ENCODE assay signal across 24 mouse cellular contexts in genomic region chrX:169153805-169154204, GRCm38 (mm10). TPM values are rescaled to one million over a fixed set of nuclear protein-coding genes. Genes with fewer than 3 reads are reported as not detected.
"Had no signal": no experiment of that assay in that cellular context is flagged by ENCODE, and none has a peak within 500 bp of the region (broad histone marks: within the 10 kb centered on the region; RNA-seq: fewer than 3 reads in every experiment).

No protein-coding gene starts in this region.

- H3K36me3 ChIP-seq: neural tube, embryonic 12.5 days; neural tube, embryonic 13.5 days; neural tube, embryonic 15.5 days; stomach, embryonic 15.5 days had no signal

- DNase-seq: retina, postnatal 1 day; right cerebral cortex, adult 18-20 months; right cerebral cortex, postnatal 25 days; right cerebral cortex, postnatal 4 days; spleen, adult 18-20 months; thymus, adult 18-20 months; thymus, adult 2 months; thymus, postnatal 14 days; thymus, postnatal 25 days; thymus, postnatal 36 days; thymus, postnatal 4 days had no signal

- H3K9ac ChIP-seq: neural tube, embryonic 12.5 days; neural tube, embryonic 13.5 days; neural tube, embryonic 15.5 days; stomach, embryonic 15.5 days had no signal

- H3K9me3 ChIP-seq: neural tube, embryonic 12.5 days; neural tube, embryonic 13.5 days; neural tube, embryonic 15.5 days; stomach, embryonic 15.5 days had no signal

- H3K4me3 ChIP-seq: neural tube, embryonic 12.5 days; neural tube, embryonic 13.5 days; neural tube, embryonic 15.5 days; stomach, embryonic 15.5 days had no signal

- H3K4me1 ChIP-seq: neural tube, embryonic 12.5 days; neural tube, embryonic 13.5 days; neural tube, embryonic 15.5 days; stomach, embryonic 15.5 days had no signal

- H3K27ac ChIP-seq: neural tube, embryonic 12.5 days; neural tube, embryonic 13.5 days; neural tube, embryonic 15.5 days; stomach, embryonic 15.5 days; stomach, postnatal 0 days had no signal

- H3K4me2 ChIP-seq: neural tube, embryonic 12.5 days; neural tube, embryonic 13.5 days; neural tube, embryonic 15.5 days; stomach, embryonic 15.5 days had no signal

- H3K27me3 ChIP-seq: neural tube, embryonic 12.5 days; neural tube, embryonic 15.5 days; stomach, embryonic 15.5 days had no signal

RNA-seq across cellular contexts. Expression of gene Amelx, which starts 33.2 kb away (rescaled TPM):
- total RNA-seq: neutrophil, adult 5-6 weeks had no signal
- polyA plus RNA-seq: neural tube, embryonic 12.5 days; neural tube, embryonic 13.5 days; neural tube, embryonic 14.5 days; neural tube, embryonic 15.5 days; small intestine, adult 2 months; spleen, adult 2 months; stomach, embryonic 14.5 days; stomach, embryonic 16.5 days; testis, adult 2 months; urinary bladder, adult 2 months had no signal
